ENCODE assay signal across 14 mouse cellular contexts in genomic region chr5:104979040-104979513, GRCm38 (mm10). TPM values are rescaled to one million over a fixed set of nuclear protein-coding genes. Genes with fewer than 3 reads are reported as not detected.
DNase-seq lines count a peak whose midpoint lies in the region; ATAC-seq lines count a peak whose summit lies in the region.
"Had no signal": no experiment of that assay in that cellular context is flagged by ENCODE, and none has a peak within 500 bp of the region (broad histone marks: within the 10 kb centered on the region; RNA-seq: fewer than 3 reads in every experiment).

No protein-coding gene starts in this region.

- no peaks in the 10 kb centered on the region for H3K27me3 ChIP-seq in liver, embryonic 11.5 days (replicated peaks; ENCODE audit: control insufficient read depth, insufficient read depth, low read length)
- H3K27me3 ChIP-seq in hindbrain, embryonic 14.5 days (ENCODE audit: control insufficient read depth, insufficient read depth, low read length): no peaks in the 10 kb centered on the region
- H3K27me3 ChIP-seq: CH12.LX; midbrain, embryonic 12.5 days had no signal

- no peak overlapping the region for H3K9ac ChIP-seq in liver, embryonic 11.5 days (ENCODE audit: low read depth, low read length)
- no peak overlapping the region for H3K9ac ChIP-seq in hindbrain, embryonic 14.5 days
- H3K9ac ChIP-seq: midbrain, embryonic 12.5 days had no signal

- DNase-seq in liver: peak; percentile 4
- no peak for DNase-seq in liver, embryonic 11.5 days (ENCODE audit: low spot score)
- DNase-seq in thymus, postnatal 25 days: peak; percentile 50
- no peak for DNase-seq in hindbrain, embryonic 14.5 days (ENCODE audit: low spot score)
- DNase-seq in left cerebral cortex, postnatal 10 days (ENCODE audit: extremely low spot score in 1 of 2, low spot score in 2 of 2): no peak
- DNase-seq: adrenal gland, adult 2 months; embryo, embryonic 11 days; kidney, adult 11 months; kidney, postnatal 36 days had no signal

- H3K27ac ChIP-seq in liver, embryonic 11.5 days (ENCODE audit: low read depth, low read length): no peak overlapping the region
- H3K27ac ChIP-seq in hindbrain, embryonic 14.5 days: no peak overlapping the region
- H3K27ac ChIP-seq: midbrain, embryonic 12.5 days had no signal

- H3K9me3 ChIP-seq in liver, embryonic 11.5 days (ENCODE audit: control insufficient read depth, low read length): no peaks in the 10 kb centered on the region
- H3K9me3 ChIP-seq in hindbrain, embryonic 14.5 days (ENCODE audit: control insufficient read depth, low read length): no peaks in the 10 kb centered on the region
- H3K9me3 ChIP-seq: midbrain, embryonic 12.5 days had no signal

- no peak overlapping the region for H3K4me2 ChIP-seq in liver, embryonic 11.5 days
- no peak overlapping the region for H3K4me2 ChIP-seq in hindbrain, embryonic 14.5 days (replicated peaks)
- H3K4me2 ChIP-seq: midbrain, embryonic 12.5 days had no signal

- intact Hi-C loops in left cerebral cortex, postnatal 10 days (cut with DNase I): no loop called here

- no peak overlapping the region for H3K4me3 ChIP-seq in liver, embryonic 11.5 days (ENCODE audit: low read depth, low read length)
- H3K4me3 ChIP-seq in hindbrain, embryonic 14.5 days (replicated peaks; ENCODE audit: low read length): no peak overlapping the region
- H3K4me3 ChIP-seq: midbrain, embryonic 12.5 days had no signal

- ATAC-seq in liver, embryonic 11.5 days (replicated peaks; ENCODE audit: low FRiP score): no peak
- peak; percentile 62 to 68 for ATAC-seq in hematopoietic stem cell, adult 5-6 weeks (replicated peaks in 1 of 2; ENCODE audit: insufficient read depth in 1 of 2, low FRiP score in 2 of 2, low TSS enrichment in 1 of 2, low read depth in 1 of 2, poor library complexity in 2 of 2, severe bottlenecking in 2 of 2)
- ATAC-seq in megakaryocyte, adult 5-6 weeks (ENCODE audit: poor library complexity, severe bottlenecking): peak; percentile 43
- ATAC-seq in hindbrain, embryonic 14.5 days (ENCODE audit: low FRiP score): no peak
- ATAC-seq: lung, postnatal 0 days had no signal

- H3K4me1 ChIP-seq in liver, embryonic 11.5 days (replicated peaks; ENCODE audit: control insufficient read depth, insufficient read depth, low read length): no peaks in the 10 kb centered on the region
- no peaks in the 10 kb centered on the region for H3K4me1 ChIP-seq in hindbrain, embryonic 14.5 days (replicated peaks; ENCODE audit: control insufficient read depth, insufficient read depth, low read length)
- H3K4me1 ChIP-seq: midbrain, embryonic 12.5 days had no signal

- no peaks in the 10 kb centered on the region for H3K36me3 ChIP-seq in liver, embryonic 11.5 days (ENCODE audit: control insufficient read depth, insufficient read depth, low read length)
- no peaks in the 10 kb centered on the region for H3K36me3 ChIP-seq in hindbrain, embryonic 14.5 days (replicated peaks; ENCODE audit: control insufficient read depth, insufficient read depth)
- H3K36me3 ChIP-seq: midbrain, embryonic 12.5 days had no signal

- WGBS in liver, embryonic 11.5 days: 36% methylated on average over 2 of the region's 2 CpGs
- WGBS in hindbrain, embryonic 14.5 days: 73% methylated on average over 2 of the region's 2 CpGs

RNA-seq across cellular contexts. Expression of gene Abcg3, which starts 3.4 kb away (rescaled TPM):
- 2.3 and 2.5 TPM in 2 replicates for polyA plus RNA-seq in liver, embryonic 11.5 days (2014; fragmentation: Nextera tagmentation; extraction: Ambion mirVana)
- 14.9 and 15.6 TPM in 2 replicates for total RNA-seq in hematopoietic stem cell, adult 5-6 weeks (2017)
- total RNA-seq in megakaryocyte, adult 5-6 weeks (2015): 3.0 and 3.5 TPM in 2 replicates
- 5.3 and 6.4 TPM in 2 replicates for total RNA-seq in megakaryocyte, adult 5-6 weeks (2017)
- 0.33 and 0.47 TPM in 2 replicates for polyA plus RNA-seq in hindbrain, embryonic 14.5 days (2014; fragmentation: Nextera tagmentation; extraction: Ambion mirVana)
- under 1 TPM in 1 of 2 experiments, not detected in 1; 0.12 TPM for total RNA-seq in left cerebral cortex, postnatal 10 days (2021)
- total RNA-seq: CH12.LX had no signal

Comparison
In these comparisons a context has a peak if more than half of its experiments do, and no peak if none do; other contexts are left out.
1. DNase-seq: peak in liver (single experiment) and thymus, postnatal 25 days (single experiment); none in liver, embryonic 11.5 days (single experiment), hindbrain, embryonic 14.5 days (single experiment) and left cerebral cortex, postnatal 10 days (0 of 2).
2. ATAC-seq: peak in hematopoietic stem cell, adult 5-6 weeks (2 of 2) and megakaryocyte, adult 5-6 weeks (single experiment); none in liver, embryonic 11.5 days (single experiment) and hindbrain, embryonic 14.5 days (single experiment).